Mouse (Mus musculus) liver, adult 2 months (tissue): ENCODE measurements at regions not wholly inside any gene's neighbourhood (a gene's known extent, or its start where the extent isn't known, plus 50 kb on each side); places are given as distances from the start of the nearest gene placed in this dataset.

ENCODE experiments used
- DNase-seq: peaks from one replicate; pipeline ENCODE4 v3.0.0-alpha.2; 2011; ENCODE audit warnings: low read depth, low spot score; ENCODE audit errors: extremely low read depth
- H3K27ac ChIP-seq: fragments of 200-500 bp; replicated peaks from 2 replicates; pipeline ENCODE4 v1.5.1; 2012; ENCODE audit warnings: low read depth, mild to moderate bottlenecking, control low read depth, inconsistent platforms, low read length; ENCODE audit not compliant: insufficient read depth
- H3K27me3 ChIP-seq: fragments of 200-500 bp; 2 replicates; pipeline ENCODE4 v1.6.1; 2012; ENCODE audit warnings: mild to moderate bottlenecking, moderate library complexity, low read length, inconsistent platforms; ENCODE audit not compliant: control insufficient read depth, insufficient read depth
- H3K36me3 ChIP-seq: fragments of 200-500 bp; 2 replicates; pipeline ENCODE4 v1.6.1; 2012; ENCODE audit warnings: low read length, inconsistent platforms; ENCODE audit not compliant: control insufficient read depth, insufficient read depth
- H3K4me1 ChIP-seq: fragments of 200-500 bp; 2 replicates; pipeline ENCODE4 v1.6.1; 2011; ENCODE audit warnings: low read length; ENCODE audit not compliant: control insufficient read depth, insufficient read depth
- H3K4me3 ChIP-seq: fragments of 200-500 bp; 2 replicates; pipeline ENCODE4 v1.5.1; 2011; ENCODE audit warnings: low read depth, mild to moderate bottlenecking, control low read depth, low read length, moderate library complexity; ENCODE audit not compliant: insufficient read depth
- H3K79me2 ChIP-seq: fragments of 200-500 bp; 2 replicates; pipeline ENCODE4 v1.6.1; 2012; ENCODE audit warnings: inconsistent platforms, mild to moderate bottlenecking, low read length, moderate library complexity; ENCODE audit not compliant: control insufficient read depth, insufficient read depth
- H3K9ac ChIP-seq: fragments of 200-500 bp; 2 replicates; pipeline ENCODE4 v1.6.1; 2012; ENCODE audit warnings: low read depth, mild to moderate bottlenecking, control low read depth, inconsistent platforms, low read length
- CTCF ChIP-seq: fragments of 200-500 bp; IDR thresholded peaks from 2 replicates; pipeline ENCODE4 v1.5.1; 2011; ENCODE audit warnings: low read depth, low read length, control low read depth
- POLR2A ChIP-seq: fragments of 200-500 bp; IDR thresholded peaks from 2 replicates; pipeline ENCODE4 v1.6.1; 2011; ENCODE audit warnings: low read length, control low read depth; ENCODE audit not compliant: insufficient read depth; ENCODE audit errors: extremely low read depth
- WGBS: fragments of 180-500 bp; shearing (Covaris S2); methylation state at CpG from one replicate; pipeline ENCODE4 v1.1.7; 2018; 5-methylcytosine and 5-hydroxymethylcytosine counted together

- Histone ChIP-seq H3K9ac (no peak overlapping the region), H3K27me3 (no peaks in the 10 kb centered on the region), H3K79me2 (no peaks in the 10 kb centered on the region), H3K36me3 (no peaks in the 10 kb centered on the region), H3K4me3 (no peak overlapping the region), H3K4me1 (no peaks in the 10 kb centered on the region), H3K27ac (no peak overlapping the region)
- DNase-seq: no peak
- TF ChIP-seq POLR2A (no peak), CTCF (no peak)
- WGBS: 85% methylated on average over 5 of the region's 5 CpGs
Measured at GRCm38 (mm10) chr3:54541389-54541788, 151.2 kb upstream of the Supt20 start.

GRCm38 (mm10) chr3:54545393-54545792, 147.2 kb upstream of the Supt20 start:
- H3K4me1 ChIP-seq: no peaks in the 10 kb centered on the region
- no peak for TF ChIP-seq POLR2A
- no peak for TF ChIP-seq CTCF
- H3K36me3 ChIP-seq: no peaks in the 10 kb centered on the region
- no peak overlapping the region for H3K27ac ChIP-seq
- no peaks in the 10 kb centered on the region for H3K79me2 ChIP-seq
- H3K4me3 ChIP-seq: no peak overlapping the region
- DNase-seq: no peak
- H3K27me3 ChIP-seq: no peaks in the 10 kb centered on the region
- H3K9ac ChIP-seq: no peak overlapping the region

GRCm38 (mm10) chr3:54551908-54552307, 140.7 kb upstream of the Supt20 start:
- WGBS: 80% methylated on average over 9 of the region's 9 CpGs
- no peaks in the 10 kb centered on the region for H3K27me3 ChIP-seq

GRCm38 (mm10) chr3:54555954-54556353, 136.7 kb upstream of the Supt20 start:
- 93% methylated on average over 2 of the region's 2 CpGs for WGBS
- TF ChIP-seq CTCF (no peak), POLR2A (no peak)
- no peaks in the 10 kb centered on the region for H3K36me3 ChIP-seq
- no peak overlapping the region for H3K9ac ChIP-seq
- no peak overlapping the region for H3K4me3 ChIP-seq
- no peak overlapping the region for H3K27ac ChIP-seq
- no peaks in the 10 kb centered on the region for H3K4me1 ChIP-seq
- H3K79me2 ChIP-seq: no peaks in the 10 kb centered on the region
- H3K27me3 ChIP-seq: no peaks in the 10 kb centered on the region
- no peak for DNase-seq

More at GRCm38 (mm10) chr3:54551908-54552307, 140.7 kb upstream of the Supt20 start:
- no peak overlapping the region for H3K27ac ChIP-seq
- no peak for TF ChIP-seq POLR2A
- TF ChIP-seq CTCF: no peak
- no peak overlapping the region for H3K4me3 ChIP-seq
- H3K4me1 ChIP-seq: no peaks in the 10 kb centered on the region
- H3K36me3 ChIP-seq: no peaks in the 10 kb centered on the region
- H3K9ac ChIP-seq: no peak overlapping the region
- H3K79me2 ChIP-seq: no peaks in the 10 kb centered on the region
- DNase-seq: no peak

GRCm38 (mm10) chr3:54559053-54559452, 133.6 kb upstream of the Supt20 start:
- H3K4me1 ChIP-seq: no peaks in the 10 kb centered on the region
- H3K27me3 ChIP-seq: no peaks in the 10 kb centered on the region
- 61% methylated on average over 2 of the region's 2 CpGs for WGBS
- no peak for TF ChIP-seq POLR2A
- no peak for TF ChIP-seq CTCF
- H3K27ac ChIP-seq: no peak overlapping the region
- no peaks in the 10 kb centered on the region for H3K79me2 ChIP-seq
- no peak for DNase-seq
- H3K4me3 ChIP-seq: no peak overlapping the region
- H3K36me3 ChIP-seq: no peaks in the 10 kb centered on the region
- H3K9ac ChIP-seq: no peak overlapping the region

GRCm38 (mm10) chr3:54559527-54559926, 133.1 kb upstream of the Supt20 start:
- 84% methylated on average over 2 of the region's 2 CpGs for WGBS
- no peaks in the 10 kb centered on the region for H3K4me1 ChIP-seq
- TF ChIP-seq POLR2A (no peak), CTCF (no peak)
- no peak overlapping the region for H3K4me3 ChIP-seq
- H3K27me3 ChIP-seq: no peaks in the 10 kb centered on the region
- no peaks in the 10 kb centered on the region for H3K36me3 ChIP-seq
- H3K79me2 ChIP-seq: no peaks in the 10 kb centered on the region
- no peak overlapping the region for H3K9ac ChIP-seq
- no peak for DNase-seq
- H3K27ac ChIP-seq: no peak overlapping the region
